Mouse (Mus musculus): ENCODE data around the gene Ptprm.

DNA sequence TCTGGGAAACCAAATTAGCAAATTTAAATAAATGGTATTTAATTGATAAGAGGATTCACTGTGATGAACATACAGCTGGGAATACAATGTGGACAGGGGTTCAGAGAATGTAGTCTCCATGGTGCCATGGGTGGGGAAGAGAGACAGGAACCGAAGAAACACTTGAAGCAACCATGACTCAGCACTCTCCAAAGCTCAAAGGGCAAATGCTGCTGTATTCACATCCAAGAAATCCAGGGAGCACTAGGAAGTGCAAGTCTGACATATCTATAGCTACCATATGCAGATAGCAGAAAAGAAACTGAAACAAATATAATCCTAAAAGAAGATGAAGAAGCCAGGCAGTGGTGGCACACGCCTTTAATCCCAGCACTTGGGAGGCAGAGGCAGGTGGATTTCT is 531.9 kb downstream of the Ptprm start:
- TF ChIP-seq POLR2A (IDR thresholded peaks at IDR 0.05; ENCODE audit: insufficient read depth, low read depth, low read length) (no peak), CTCF (IDR thresholded peaks at IDR 0.05; ENCODE audit: insufficient read depth, low read depth, low read length) (no peak)
